Mouse (Mus musculus): ENCODE results near the gene Meltf.
A peak's percentile ranks its signal among the peaks of the same experiment; 100 is the strongest.

Gene Meltf

GRCm38 (mm10) chr16:31878573-31879257 lies at the start of gene Meltf:
Gene Meltf (plus strand): TSS chr16:31878810.
- DNase-seq (ENCODE audit: low spot score), result peak; percentile 80

- no peak for DNase-seq (ENCODE audit: low spot score)
Measured at GRCm38 (mm10) chr16:31830726-31831125, 47.9 kb upstream of the Meltf start.

GRCm38 (mm10) chr16:31832630-31833422 lies 45.8 kb upstream of the Meltf start:
- DNase-seq (ENCODE audit: low spot score), result no peak

- DNase-seq (ENCODE audit: low spot score), result no peak
Measured at GRCm38 (mm10) chr16:31834011-31834584, 44.5 kb upstream of the Meltf start.

GRCm38 (mm10) chr16:31834662-31835318 lies 43.8 kb upstream of the Meltf start:
- DNase-seq (ENCODE audit: low spot score), result no peak

- DNase-seq (ENCODE audit: low spot score), result no peak
Measured at GRCm38 (mm10) chr16:31837362-31837761, 41.2 kb upstream of the Meltf start.

- no peak for DNase-seq (ENCODE audit: low spot score)
Measured at GRCm38 (mm10) chr16:31844246-31844645, 34.4 kb upstream of the Meltf start.

- no peak for DNase-seq (ENCODE audit: low spot score)
Measured at GRCm38 (mm10) chr16:31846763-31847162, 31.8 kb upstream of the Meltf start.

GRCm38 (mm10) chr16:31863920-31864319 lies 14.7 kb upstream of the Meltf start:
- DNase-seq (ENCODE audit: low spot score), result no peak

- DNase-seq (ENCODE audit: low spot score), result no peak
Measured at GRCm38 (mm10) chr16:31865242-31865641, 13.4 kb upstream of the Meltf start.

- DNase-seq (ENCODE audit: low spot score), result no peak
Measured at GRCm38 (mm10) chr16:31866911-31867310, 11.7 kb upstream of the Meltf start.

- no peak for DNase-seq (ENCODE audit: low spot score)
Measured at GRCm38 (mm10) chr16:31867736-31868135, 10.9 kb upstream of the Meltf start.

GRCm38 (mm10) chr16:31873721-31874120 lies 4.9 kb upstream of the Meltf start:
- DNase-seq (ENCODE audit: low spot score), result no peak

GRCm38 (mm10) chr16:31875391-31875790 lies 3.2 kb upstream of the Meltf start:
- DNase-seq (ENCODE audit: low spot score), result no peak

GRCm38 (mm10) chr16:31876386-31876785 lies 2.2 kb upstream of the Meltf start:
- DNase-seq (ENCODE audit: low spot score), result no peak

GRCm38 (mm10) chr16:31878052-31878451 lies 558 bp upstream of the Meltf start:
- DNase-seq (ENCODE audit: low spot score), result no peak

- DNase-seq (ENCODE audit: low spot score), result no peak
Measured at GRCm38 (mm10) chr16:31880146-31880840, 1.7 kb downstream of the Meltf start.

- DNase-seq (ENCODE audit: low spot score), result peak; percentile 69
Measured at GRCm38 (mm10) chr16:31882381-31882908, 3.8 kb downstream of the Meltf start.

- peak; percentile 42 for DNase-seq (ENCODE audit: low spot score)
Measured at GRCm38 (mm10) chr16:31883302-31883701, 4.7 kb downstream of the Meltf start.

- peak; percentile 21 for DNase-seq (ENCODE audit: low spot score)
Measured at GRCm38 (mm10) chr16:31883902-31884301, 5.3 kb downstream of the Meltf start.

GRCm38 (mm10) chr16:31890907-31891306 lies 12.3 kb downstream of the Meltf start:
- no peak for DNase-seq (ENCODE audit: low spot score)

All from yolk sac, embryonic 10.5 days (tissue).